Mouse (Mus musculus) heart, adult 2 months (tissue): ENCODE data around the gene Abcc2. TPM values are rescaled to one million over a fixed set of nuclear protein-coding genes. Genes with fewer than 3 reads are reported as not detected.
A peak's percentile ranks its signal among the peaks of the same experiment; 100 is the strongest.

ENCODE experiments used
- DNase-seq, 2 experiments: peaks; one replicate each; pipeline ENCODE4 v3.0.0; 2021
- H3K27ac ChIP-seq: fragments of 200-600 bp; 2 replicates; pipeline ENCODE4 v1.8.1; 2022
- H3K27me3 ChIP-seq: fragments of 200-500 bp; 2 replicates; pipeline ENCODE4 v1.6.1; 2012; ENCODE audit warnings: mild to moderate bottlenecking, low read length, inconsistent platforms, mixed read lengths; ENCODE audit not compliant: control insufficient read depth, insufficient read depth
- H3K36me3 ChIP-seq: fragments of 200-500 bp; 2 replicates; pipeline ENCODE4 v1.6.1; 2012; ENCODE audit warnings: low read length, inconsistent platforms; ENCODE audit not compliant: control insufficient read depth, insufficient read depth
- H3K4me1 ChIP-seq: fragments of 200-500 bp; 2 replicates; pipeline ENCODE4 v1.6.1; 2011; ENCODE audit warnings: low read length; ENCODE audit not compliant: control insufficient read depth, insufficient read depth
- H3K4me3 ChIP-seq: fragments of 200-600 bp; 2 replicates; pipeline ENCODE4 v1.8.1; 2022
- H3K79me2 ChIP-seq: fragments of 200-500 bp; replicated peaks from 2 replicates; pipeline ENCODE4 v1.6.1; 2012; ENCODE audit warnings: mild to moderate bottlenecking, inconsistent platforms, low read length, moderate library complexity, mixed read lengths; ENCODE audit not compliant: control insufficient read depth, insufficient read depth
- H3K9ac ChIP-seq: fragments of 200-500 bp; 2 replicates; pipeline ENCODE4 v1.6.1; 2012; ENCODE audit warnings: low read depth, mild to moderate bottlenecking, control low read depth, inconsistent platforms, low read length, mixed read lengths
- CTCF ChIP-seq: fragments of 200-600 bp; IDR thresholded peaks from 2 replicates; pipeline ENCODE4 v1.8.1; 2022; ENCODE audit warnings: antibody characterized with exemption, mild to moderate bottlenecking, moderate library complexity
- EP300 ChIP-seq: fragments of 200-500 bp; IDR thresholded peaks from 2 replicates; pipeline ENCODE4 v1.6.1; 2011; ENCODE audit warnings: low read depth, low read length, control low read depth; ENCODE audit not compliant: insufficient read depth
- POLR2A ChIP-seq: fragments of 200-500 bp; IDR thresholded peaks from 2 replicates; pipeline ENCODE4 v1.6.1; 2011; ENCODE audit warnings: mild to moderate bottlenecking, low read depth, low read length, control low read depth; ENCODE audit not compliant: insufficient read depth
- WGBS: fragments of 180-500 bp; shearing (Covaris S2); methylation state at CpG from one replicate; pipeline ENCODE4 v1.1.7; 2018; 5-methylcytosine and 5-hydroxymethylcytosine counted together
- intact Hi-C: fragments of 180-260 bp; cut with DNase I; formaldehyde crosslinking; loops from one replicate; pipeline ENCODE4 v1.15.1; 2025
- polyA plus RNA-seq: library from polyadenylated mRNA; depleted of rRNA; stranded (reverse); fragments of >200 nt; gene quantifications from 2 replicates; pipeline ENCODE4 v1.2.3, GENCODE M21; 2012
- total RNA-seq, 2 experiments: library from RNA; stranded (reverse); gene quantifications; 2 replicates each; pipeline ENCODE4 v1.2.3; 2021

Abcc2 gene
- total and polyA plus RNA-seq, 3 experiments = 0.06 TPM; not detected in 2

GRCm38 (mm10) chr19:43795511-43795910 is 13.5 kb downstream of the Abcc2 start:
- no peak for DNase-seq
- WGBS = 72% methylated on average over 8 of the region's 8 CpGs
- Histone ChIP-seq H3K4me3 (no peak overlapping the region), H3K27me3 (no peaks in the 10 kb centered on the region), H3K4me1 (no peaks in the 10 kb centered on the region; the same call in 1 of the 2 replicates), H3K27ac (no peak overlapping the region), H3K36me3 (no peaks in the 10 kb centered on the region), H3K79me2 (no peaks in the 10 kb centered on the region), H3K9ac (no peak overlapping the region)
- TF ChIP-seq CTCF (no peak), POLR2A (no peak)
- intact Hi-C loops = no loop called here

- Histone ChIP-seq H3K4me1 (no peaks in the 10 kb centered on the region; the same call in 1 of the 2 replicates), H3K27ac (no peak overlapping the region), H3K4me3 (no peak overlapping the region), H3K9ac (no peak overlapping the region), H3K79me2 (no peaks in the 10 kb centered on the region), H3K27me3 (no peaks in the 10 kb centered on the region), H3K36me3 (no peaks in the 10 kb centered on the region)
- WGBS = 52% methylated on average over 5 of the region's 5 CpGs
- peak in 1 of 2 experiments; percentile 15 for DNase-seq
- TF ChIP-seq CTCF (no peak), POLR2A (no peak), EP300 (no peak)
- intact Hi-C loops = no loop called here
Observed at GRCm38 (mm10) chr19:43797216-43797615, 15.2 kb downstream of the Abcc2 start.

- no peaks in the 10 kb centered on the region; the same call in 1 of the 2 replicates for H3K4me1 ChIP-seq
- H3K27ac ChIP-seq = no peak overlapping the region
- 0 out of 2 replicates have a peak, but pooled peaks cover 1% of the 10 kb centered on the region for H3K27me3 ChIP-seq
- no peaks in the 10 kb centered on the region for H3K79me2 ChIP-seq
- intact Hi-C loops = no loop called here
- no peak for DNase-seq
- WGBS = 72% methylated on average over 9 of the region's 9 CpGs
- H3K36me3 ChIP-seq = no peaks in the 10 kb centered on the region
- TF ChIP-seq POLR2A (no peak), EP300 (no peak), CTCF (no peak)
- no peak overlapping the region for H3K4me3 ChIP-seq
- H3K9ac ChIP-seq = no peak overlapping the region
Observed at GRCm38 (mm10) chr19:43801427-43802051, 19.5 kb downstream of the Abcc2 start.

- intact Hi-C loops = no loop called here
- Histone ChIP-seq H3K27ac (no peak overlapping the region), H3K36me3 (no peaks in the 10 kb centered on the region), H3K79me2 (no peaks in the 10 kb centered on the region), H3K27me3 (0 out of 2 replicates have a peak, but pooled peaks cover 1% of the 10 kb centered on the region), H3K9ac (no peak overlapping the region), H3K4me3 (no peak overlapping the region), H3K4me1 (no peaks in the 10 kb centered on the region)
- DNase-seq = no peak
- no peak for TF ChIP-seq CTCF
- no peak for TF ChIP-seq EP300
- no peak for TF ChIP-seq POLR2A
- 72% methylated on average over 10 of the region's 10 CpGs for WGBS
Observed at GRCm38 (mm10) chr19:43803866-43804265, 21.9 kb downstream of the Abcc2 start.

GRCm38 (mm10) chr19:43809331-43809730 is 27.3 kb downstream of the Abcc2 start:
- intact Hi-C loops = no loop called here
- Histone ChIP-seq H3K4me3 (no peak overlapping the region), H3K27ac (no peak overlapping the region), H3K79me2 (no peaks in the 10 kb centered on the region), H3K36me3 (no peaks in the 10 kb centered on the region), H3K9ac (no peak overlapping the region), H3K27me3 (peaks cover 1% of the 10 kb centered on the region; the same call in 1 of the 2 replicates), H3K4me1 (peaks cover 1% of the 10 kb centered on the region; the same call in 1 of the 2 replicates)
- 50% methylated on average over 4 of the region's 4 CpGs for WGBS
- DNase-seq = no peak
- no peak for TF ChIP-seq EP300
- TF ChIP-seq CTCF = no peak
- no peak for TF ChIP-seq POLR2A

GRCm38 (mm10) chr19:43811419-43811818 is 29.4 kb downstream of the Abcc2 start:
- no peak for TF ChIP-seq EP300
- no peak for TF ChIP-seq CTCF
- no peak for TF ChIP-seq POLR2A
- no peak for DNase-seq
- peaks cover 1% of the 10 kb centered on the region; the same call in 1 of the 2 replicates for H3K4me1 ChIP-seq
- H3K27ac ChIP-seq = no peak overlapping the region
- 90% methylated on average over 4 of the region's 4 CpGs for WGBS
- intact Hi-C loops = no loop called here
- H3K36me3 ChIP-seq = no peaks in the 10 kb centered on the region
- no peak overlapping the region for H3K4me3 ChIP-seq
- no peaks in the 10 kb centered on the region; the same call in 1 of the 2 replicates for H3K27me3 ChIP-seq
- no peak overlapping the region for H3K9ac ChIP-seq
- H3K79me2 ChIP-seq = no peaks in the 10 kb centered on the region
